Mouse (Mus musculus) neural tube, embryonic 10.5 days (tissue): ENCODE measurements around the gene Ggta1.
A peak's percentile ranks its signal among the peaks of the same experiment; 100 is the strongest.

Source experiments
- DNase-seq: peaks from one replicate; pipeline ENCODE4 v3.0.0-alpha.2; 2017; ENCODE audit warnings: low spot score; ENCODE audit errors: extremely low spot score

Gene Ggta1

DNA sequence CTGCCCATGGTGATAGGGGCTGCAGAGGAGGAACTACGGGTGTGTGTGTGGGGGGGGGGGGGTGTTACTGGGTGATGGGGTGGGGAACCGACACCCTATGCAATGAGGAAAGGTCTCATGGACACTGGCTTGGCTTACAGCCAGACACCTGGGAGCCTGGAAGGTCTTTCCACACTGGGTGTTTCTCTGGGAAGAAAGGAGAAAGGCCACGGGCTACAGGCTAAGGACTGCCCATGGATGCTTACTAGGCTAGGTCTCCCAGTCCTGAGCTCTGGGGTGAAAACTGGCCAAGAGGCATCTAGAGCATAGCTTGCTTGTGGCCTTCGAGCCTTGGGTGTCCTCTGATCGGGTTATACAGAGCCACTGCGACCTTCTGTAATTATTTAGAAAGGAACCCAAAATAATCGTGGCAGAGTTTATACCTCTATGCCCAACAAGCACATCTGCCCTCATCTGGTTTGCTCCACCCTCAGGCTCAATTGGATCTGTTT, at the start of gene Ggta1:
Ggta1 (minus strand) TSS at position 441 of the 491 bp plus-strand sequence.
- DNase-seq = peak; percentile 45

GRCm38 (mm10) chr2:35512226-35512625, 49.2 kb upstream of the Ggta1 start:
- DNase-seq = no peak

- no peak for DNase-seq
These were observed 47.9 kb upstream of the Ggta1 start for GRCm38 (mm10) chr2:35510920-35511319.

- DNase-seq = no peak
These were observed 46.9 kb upstream of the Ggta1 start for GRCm38 (mm10) chr2:35509888-35510287.

DNA sequence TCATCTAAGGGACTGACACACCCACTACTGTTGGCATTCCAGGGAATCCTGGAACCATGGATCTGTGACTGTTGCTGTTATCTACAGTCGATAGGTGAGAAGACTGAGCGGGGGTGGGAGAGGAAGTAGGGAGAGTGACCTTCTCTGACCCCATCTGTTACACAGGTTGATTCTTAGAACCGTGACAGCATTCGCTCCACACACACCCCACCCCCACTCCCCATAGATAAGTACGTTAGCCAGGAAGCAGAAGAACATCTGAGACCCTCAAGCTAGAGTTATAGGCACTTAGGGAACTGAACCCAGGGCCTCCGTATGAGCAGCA, 46.3 kb upstream of the Ggta1 start:
- peak; percentile 23 for DNase-seq

DNA sequence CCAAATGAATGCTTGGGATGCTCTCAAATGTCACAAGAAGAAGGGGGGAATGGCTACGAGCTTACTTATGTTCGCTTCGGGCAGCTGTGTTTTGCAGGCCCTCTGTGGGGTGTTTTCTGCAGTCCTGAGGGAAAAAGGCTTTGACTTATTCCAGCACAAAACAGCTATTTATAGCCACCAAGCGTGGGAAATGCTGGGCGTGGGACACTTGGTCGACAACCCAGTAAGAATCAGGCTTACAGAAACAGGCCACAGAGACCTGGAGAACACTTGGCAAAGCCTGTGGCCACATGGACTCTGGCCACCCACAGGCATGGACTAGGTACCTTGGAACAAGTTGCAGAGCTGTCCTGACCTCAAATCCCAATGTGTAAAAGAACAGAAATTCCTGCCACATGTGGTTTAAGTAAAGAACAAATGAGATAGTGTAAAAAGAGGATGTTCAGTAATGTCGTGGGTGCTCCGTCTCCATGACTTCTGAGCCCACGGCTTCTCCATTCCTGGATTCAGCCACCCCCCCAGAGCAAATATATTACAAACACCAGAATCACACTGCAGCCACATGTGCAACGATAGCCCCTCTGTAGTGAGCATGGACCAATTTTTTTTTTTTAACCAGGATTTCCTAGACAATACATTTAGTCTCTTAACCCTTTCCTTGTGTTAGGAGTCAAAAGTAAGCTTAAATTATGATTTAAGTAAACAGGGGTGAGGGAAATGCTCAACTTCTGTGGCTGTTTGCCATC, 45.7 kb upstream of the Ggta1 start:
- DNase-seq = peak; percentile 20

- DNase-seq = no peak
These were observed 44.1 kb upstream of the Ggta1 start for GRCm38 (mm10) chr2:35507191-35507511.

DNA sequence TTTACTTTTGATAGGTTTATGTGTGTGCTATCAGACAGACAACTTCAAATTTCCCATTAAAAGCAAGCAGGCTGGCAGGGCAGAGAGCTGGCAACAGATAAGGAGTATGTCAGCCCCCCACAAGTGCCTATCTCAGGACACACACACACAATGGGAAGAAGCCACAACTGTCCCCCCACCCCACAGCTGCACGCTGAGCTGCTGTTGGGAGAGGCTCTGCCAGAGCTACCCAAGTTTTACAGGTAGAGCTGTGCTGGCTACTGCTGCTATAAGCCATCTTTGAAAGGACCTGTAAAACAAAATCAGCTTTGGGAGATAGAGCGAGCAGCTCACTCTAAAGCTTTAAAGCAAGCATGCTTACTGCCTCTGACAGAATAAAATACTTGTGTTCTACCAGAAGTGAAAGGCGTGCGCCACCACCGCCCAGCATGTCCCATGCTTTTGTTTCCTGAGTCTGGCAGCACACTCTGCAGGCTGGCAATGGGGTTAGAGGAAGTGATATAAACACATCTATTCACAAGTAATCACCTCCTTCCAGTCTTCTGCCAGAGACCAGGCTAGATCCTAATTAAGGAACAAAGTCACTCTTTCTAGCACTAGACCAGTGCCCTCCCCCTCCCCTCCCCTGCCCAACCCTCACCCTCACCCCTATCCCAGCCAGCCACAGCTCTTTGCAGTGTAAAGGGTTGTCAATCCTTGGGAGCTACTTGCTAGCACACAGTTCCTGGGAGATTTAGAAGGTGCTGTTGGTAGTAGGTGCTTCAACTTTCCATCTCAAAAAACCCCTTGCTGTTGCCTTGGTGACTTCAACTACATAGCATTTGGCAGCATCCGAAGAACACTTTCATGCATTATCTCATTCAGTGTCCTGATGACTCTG, 43.5 kb upstream of the Ggta1 start:
- no peak for DNase-seq

DNA sequence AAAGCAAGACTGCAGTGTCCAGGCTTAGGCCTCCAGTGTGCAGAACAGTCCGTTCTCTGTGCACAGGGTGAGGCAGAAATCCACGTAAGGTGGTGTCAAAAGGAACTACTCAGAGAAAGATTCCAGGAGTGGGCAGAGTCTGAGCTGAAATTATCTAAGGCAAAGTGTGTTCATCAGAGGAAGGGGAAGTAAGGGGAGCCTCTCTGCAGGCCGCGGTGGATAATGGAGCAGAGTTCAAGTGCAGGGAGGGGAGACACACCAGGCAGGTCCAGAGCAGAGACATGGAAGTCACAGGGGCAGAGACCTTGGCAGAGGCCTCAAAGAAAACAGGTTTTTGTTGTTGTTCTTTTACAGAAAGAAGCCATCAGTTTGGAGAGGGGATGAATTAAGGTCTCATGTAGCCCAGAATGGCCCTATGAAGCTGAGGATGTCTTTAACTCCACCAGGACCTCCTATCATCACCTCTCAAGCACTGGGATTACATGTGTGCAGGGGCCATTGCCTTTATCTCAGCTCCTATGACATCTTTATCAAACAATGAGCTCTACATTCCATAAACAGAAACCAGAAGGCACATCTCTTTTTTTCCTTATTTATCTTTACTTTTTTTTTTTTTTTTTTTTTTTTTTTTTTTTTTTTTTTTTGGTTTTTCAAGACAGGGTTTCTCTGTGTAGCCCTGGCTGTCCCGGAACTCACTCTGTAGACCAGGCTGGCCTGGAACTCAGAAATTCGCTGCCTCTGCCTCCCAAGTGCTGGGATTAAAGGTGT, 42.7 kb upstream of the Ggta1 start:
- DNase-seq = no peak

DNA sequence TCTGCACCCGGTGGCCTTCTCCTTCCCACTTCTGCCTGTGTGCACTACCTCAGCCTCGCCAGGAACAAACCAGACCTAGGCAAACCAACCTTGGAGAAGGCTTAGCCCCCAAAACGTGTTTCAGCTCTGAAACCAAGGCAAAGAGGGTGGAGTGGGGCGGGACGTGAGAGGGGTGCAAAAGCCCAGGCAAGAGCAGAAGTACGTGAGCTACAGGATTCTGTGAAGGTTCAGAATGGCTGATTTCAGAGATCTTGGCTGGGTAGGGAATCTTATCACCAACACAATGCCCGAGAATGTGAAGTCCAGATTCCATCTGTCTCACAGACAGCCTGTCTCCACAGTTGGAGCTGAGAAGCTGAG, 41.4 kb upstream of the Ggta1 start:
- no peak for DNase-seq

GRCm38 (mm10) chr2:35503723-35504416, 40.8 kb upstream of the Ggta1 start:
- peak; percentile 42 for DNase-seq

DNA sequence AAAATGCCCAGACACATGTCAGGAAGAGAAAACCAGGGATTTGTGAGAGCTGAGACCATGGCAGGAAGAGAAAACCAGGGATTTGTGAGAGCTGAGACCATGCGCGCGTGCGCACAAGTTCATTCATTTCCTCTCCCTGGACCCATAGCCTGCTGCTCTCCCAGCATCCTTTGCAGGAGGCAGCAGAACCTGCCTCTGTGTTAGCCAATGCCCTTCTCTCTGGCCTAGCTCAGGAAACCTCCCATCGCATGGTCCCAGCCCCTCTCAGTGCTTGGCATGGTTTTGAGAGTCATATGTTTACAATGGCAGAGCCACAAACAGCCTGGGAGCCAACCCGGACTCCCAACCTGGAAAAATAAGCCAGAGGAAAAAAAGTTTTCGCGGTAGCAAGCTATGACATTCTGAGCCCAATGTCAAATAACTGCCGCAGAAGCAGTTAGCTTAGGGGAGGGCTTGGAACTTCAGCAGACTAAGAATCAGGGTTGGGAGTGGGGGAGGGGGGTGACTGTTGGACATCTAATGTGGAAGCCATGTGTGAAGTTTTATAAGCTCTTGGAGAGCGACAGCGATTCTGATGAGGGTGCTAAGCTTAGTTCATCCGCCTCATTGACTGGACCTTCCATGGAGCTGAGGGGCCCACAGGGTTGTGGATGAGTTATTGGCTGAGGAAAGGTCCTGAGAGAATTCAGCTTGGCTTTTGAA, 40.1 kb upstream of the Ggta1 start:
- DNase-seq = peak; percentile 15

GRCm38 (mm10) chr2:35502561-35502960, 39.5 kb upstream of the Ggta1 start:
- no peak for DNase-seq

GRCm38 (mm10) chr2:35499474-35499873, 36.4 kb upstream of the Ggta1 start:
- DNase-seq = no peak

GRCm38 (mm10) chr2:35498961-35499360, 35.9 kb upstream of the Ggta1 start:
- no peak for DNase-seq

- no peak for DNase-seq
These were observed 34.7 kb upstream of the Ggta1 start for GRCm38 (mm10) chr2:35497662-35498196.

DNA sequence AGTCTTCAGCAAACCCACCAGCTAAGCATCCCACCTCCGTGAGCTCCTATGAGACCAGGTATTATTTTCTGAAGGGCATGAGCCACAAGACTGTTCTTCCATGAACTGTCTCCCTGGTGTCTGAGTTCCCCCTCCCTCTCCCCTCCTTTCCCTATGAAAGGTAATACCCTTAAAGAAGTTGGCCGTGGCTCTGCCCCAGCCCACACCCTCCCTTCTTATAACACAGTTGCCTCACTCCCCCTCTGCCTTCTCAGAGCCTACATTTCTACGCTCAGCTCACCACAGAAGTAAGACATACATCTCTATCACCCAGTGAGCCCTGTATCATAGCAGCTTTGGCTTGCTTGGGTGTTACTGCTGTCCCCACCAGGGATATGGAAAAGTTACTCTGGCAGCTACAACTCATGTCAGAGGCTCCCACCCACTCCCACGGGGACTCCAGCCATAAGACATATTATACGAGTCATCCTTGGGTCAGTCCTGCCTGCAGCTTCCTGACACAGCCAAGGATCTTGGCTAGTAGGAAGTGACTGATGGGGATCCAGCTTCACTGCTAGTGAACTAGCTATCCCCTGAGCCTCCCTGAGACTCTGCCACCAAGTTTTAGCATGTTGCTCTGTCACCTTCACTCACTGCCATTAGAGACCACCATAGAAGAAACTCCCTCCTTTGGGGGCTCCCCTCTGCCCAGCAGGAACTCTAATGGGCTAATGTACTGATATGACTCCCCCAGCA, 33.4 kb upstream of the Ggta1 start:
- no peak for DNase-seq

DNA sequence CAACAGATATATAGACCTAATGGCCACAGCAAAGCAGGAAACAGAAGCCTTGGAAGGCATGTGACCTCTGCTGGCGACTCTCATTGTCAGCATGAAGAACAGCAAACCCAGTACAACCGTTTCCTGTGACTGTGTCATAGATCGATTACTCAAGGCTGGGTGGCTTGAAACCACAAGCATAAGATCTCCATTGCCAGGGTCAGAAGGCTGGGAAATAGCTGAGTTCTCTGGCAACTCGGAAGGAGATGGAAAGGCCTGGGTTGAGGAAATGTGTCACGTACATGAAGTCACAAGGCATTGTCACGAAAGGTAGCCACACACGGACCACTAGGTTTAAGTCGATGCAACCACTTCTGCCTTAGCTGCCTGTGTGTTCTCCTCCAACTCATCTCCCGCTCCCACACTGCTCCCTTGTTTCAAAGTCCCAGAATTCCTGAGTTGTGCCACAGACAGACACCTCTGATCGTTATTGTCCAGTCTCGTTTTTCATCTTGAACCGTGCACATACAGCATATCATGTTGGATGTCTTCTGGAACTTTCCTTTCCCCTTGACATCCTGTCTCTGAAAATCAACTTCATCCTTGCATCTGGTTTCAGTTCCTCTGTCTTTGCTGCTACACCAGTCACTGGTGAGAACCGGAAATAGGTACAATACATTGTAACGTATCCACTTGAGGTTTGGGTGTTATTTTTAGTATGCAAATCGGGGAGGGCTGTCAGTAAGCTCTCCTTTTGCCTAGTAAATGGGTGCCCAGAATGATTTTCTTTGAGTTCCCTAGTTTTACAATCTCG, 32.7 kb upstream of the Ggta1 start:
- DNase-seq = no peak

DNA sequence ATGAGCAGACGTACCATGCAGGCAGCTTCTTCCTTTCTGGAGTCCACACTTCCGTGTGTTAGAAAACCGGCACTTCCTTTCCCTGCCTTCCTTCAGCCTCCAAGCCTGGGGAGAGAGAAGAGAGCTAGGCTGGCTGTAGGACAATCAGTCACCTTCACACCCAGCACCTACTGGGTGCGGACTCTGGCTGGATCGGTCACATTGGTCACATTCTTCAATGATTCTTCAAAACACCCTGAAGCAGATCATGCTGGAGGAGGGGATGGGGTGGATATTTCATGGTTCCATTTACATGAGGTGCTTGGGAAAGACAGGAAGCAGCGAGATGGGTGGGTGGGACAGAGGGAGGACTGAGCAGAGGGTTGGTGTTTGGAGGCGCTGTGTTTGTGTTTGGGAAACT, 30.5 kb upstream of the Ggta1 start:
- DNase-seq = no peak
